Mouse (Mus musculus): Measurements from ENCODE around the gene Pdgfra. TPM values are rescaled to one million over a fixed set of nuclear protein-coding genes. Genes with fewer than 3 reads are reported as not detected.

Pdgfra gene
- polyA plus RNA-seq, 1 experiment, result 115 TPM

- Histone ChIP-seq H3K4me3 (ENCODE audit: insufficient read depth, low read length) (no peak overlapping the region), H3K27ac (ENCODE audit: insufficient read depth, low read length) (no peak overlapping the region), H3K4me1 (ENCODE audit: control insufficient read depth, insufficient read depth, low read length) (no peaks in the 10 kb centered on the region)
- TF ChIP-seq POLR2A (IDR thresholded peaks at IDR 0.05; ENCODE audit: low read depth, low read length) (no peak), CTCF (IDR thresholded peaks at IDR 0.05; ENCODE audit: borderline replicate concordance, insufficient read depth, low read length) (no peak)
Measured at GRCm38 (mm10) chr5:75169837-75170236, 17.7 kb downstream of the Pdgfra start.

- H3K4me1 ChIP-seq (ENCODE audit: control insufficient read depth, insufficient read depth, low read length), result no peaks in the 10 kb centered on the region
- no peak overlapping the region for H3K27ac ChIP-seq (ENCODE audit: insufficient read depth, low read length)
- no peak overlapping the region for H3K4me3 ChIP-seq (ENCODE audit: insufficient read depth, low read length)
- TF ChIP-seq CTCF (IDR thresholded peaks at IDR 0.05; ENCODE audit: borderline replicate concordance, insufficient read depth, low read length), result no peak
- no peak for TF ChIP-seq POLR2A (IDR thresholded peaks at IDR 0.05; ENCODE audit: low read depth, low read length)
Measured at GRCm38 (mm10) chr5:75171859-75172258, 19.8 kb downstream of the Pdgfra start.

- Histone ChIP-seq H3K27ac (ENCODE audit: insufficient read depth, low read length) (no peak overlapping the region), H3K4me1 (ENCODE audit: control insufficient read depth, insufficient read depth, low read length) (no peaks in the 10 kb centered on the region), H3K4me3 (ENCODE audit: insufficient read depth, low read length) (no peak overlapping the region)
- TF ChIP-seq CTCF (IDR thresholded peaks at IDR 0.05; ENCODE audit: borderline replicate concordance, insufficient read depth, low read length) (no peak), POLR2A (IDR thresholded peaks at IDR 0.05; ENCODE audit: low read depth, low read length) (no peak)
Measured at GRCm38 (mm10) chr5:75179249-75179648, 27.2 kb downstream of the Pdgfra start.

- Histone ChIP-seq H3K4me3 (ENCODE audit: insufficient read depth, low read length) (no peak overlapping the region), H3K4me1 (ENCODE audit: control insufficient read depth, insufficient read depth, low read length) (no peaks in the 10 kb centered on the region), H3K27ac (ENCODE audit: insufficient read depth, low read length) (no peak overlapping the region)
- TF ChIP-seq CTCF (IDR thresholded peaks at IDR 0.05; ENCODE audit: borderline replicate concordance, insufficient read depth, low read length) (no peak), POLR2A (IDR thresholded peaks at IDR 0.05; ENCODE audit: low read depth, low read length) (no peak)
Measured at GRCm38 (mm10) chr5:75179726-75180290, 27.7 kb downstream of the Pdgfra start.

- no peak overlapping the region for H3K4me3 ChIP-seq (ENCODE audit: insufficient read depth, low read length)
- no peaks in the 10 kb centered on the region for H3K4me1 ChIP-seq (ENCODE audit: control insufficient read depth, insufficient read depth, low read length)
- TF ChIP-seq POLR2A (IDR thresholded peaks at IDR 0.05; ENCODE audit: low read depth, low read length), result no peak
- no peak for TF ChIP-seq CTCF (IDR thresholded peaks at IDR 0.05; ENCODE audit: borderline replicate concordance, insufficient read depth, low read length)
- no peak overlapping the region for H3K27ac ChIP-seq (ENCODE audit: insufficient read depth, low read length)
Measured at GRCm38 (mm10) chr5:75183653-75184052, 31.6 kb downstream of the Pdgfra start.

- Histone ChIP-seq H3K4me3 (ENCODE audit: insufficient read depth, low read length) (no peak overlapping the region), H3K4me1 (ENCODE audit: control insufficient read depth, insufficient read depth, low read length) (no peaks in the 10 kb centered on the region), H3K27ac (ENCODE audit: insufficient read depth, low read length) (no peak overlapping the region)
- no peak for TF ChIP-seq POLR2A (IDR thresholded peaks at IDR 0.05; ENCODE audit: low read depth, low read length)
- no peak for TF ChIP-seq CTCF (IDR thresholded peaks at IDR 0.05; ENCODE audit: borderline replicate concordance, insufficient read depth, low read length)
Measured at GRCm38 (mm10) chr5:75184112-75184511, 32.0 kb downstream of the Pdgfra start.

- no peak overlapping the region for H3K4me3 ChIP-seq (ENCODE audit: insufficient read depth, low read length)
- no peak overlapping the region for H3K27ac ChIP-seq (ENCODE audit: insufficient read depth, low read length)
- TF ChIP-seq POLR2A (IDR thresholded peaks at IDR 0.05; ENCODE audit: low read depth, low read length), result no peak
- no peak for TF ChIP-seq CTCF (IDR thresholded peaks at IDR 0.05; ENCODE audit: borderline replicate concordance, insufficient read depth, low read length)
- no peaks in the 10 kb centered on the region for H3K4me1 ChIP-seq (ENCODE audit: control insufficient read depth, insufficient read depth, low read length)
Measured at GRCm38 (mm10) chr5:75184693-75185235, 32.7 kb downstream of the Pdgfra start.

- Histone ChIP-seq H3K4me3 (ENCODE audit: insufficient read depth, low read length) (no peak overlapping the region), H3K4me1 (ENCODE audit: control insufficient read depth, insufficient read depth, low read length) (no peaks in the 10 kb centered on the region), H3K27ac (ENCODE audit: insufficient read depth, low read length) (no peak overlapping the region)
- TF ChIP-seq CTCF (IDR thresholded peaks at IDR 0.05; ENCODE audit: borderline replicate concordance, insufficient read depth, low read length) (no peak), POLR2A (IDR thresholded peaks at IDR 0.05; ENCODE audit: low read depth, low read length) (no peak)
Measured at GRCm38 (mm10) chr5:75185584-75185983, 33.5 kb downstream of the Pdgfra start.

GRCm38 (mm10) chr5:75189319-75189987, 37.4 kb downstream of the Pdgfra start:
- TF ChIP-seq POLR2A (IDR thresholded peaks at IDR 0.05; ENCODE audit: low read depth, low read length) (no peak), CTCF (IDR thresholded peaks at IDR 0.05; ENCODE audit: borderline replicate concordance, insufficient read depth, low read length) (no peak)
- Histone ChIP-seq H3K4me1 (ENCODE audit: control insufficient read depth, insufficient read depth, low read length) (peaks cover 2% of the 10 kb centered on the region; the same call in 1 of the 2 replicates), H3K4me3 (ENCODE audit: insufficient read depth, low read length) (no peak overlapping the region), H3K27ac (ENCODE audit: insufficient read depth, low read length) (no peak overlapping the region)

- Histone ChIP-seq H3K4me3 (ENCODE audit: insufficient read depth, low read length) (no peak overlapping the region), H3K27ac (ENCODE audit: insufficient read depth, low read length) (no peak overlapping the region), H3K4me1 (ENCODE audit: control insufficient read depth, insufficient read depth, low read length) (peaks cover 2% of the 10 kb centered on the region; the same call in 1 of the 2 replicates)
- no peak for TF ChIP-seq CTCF (IDR thresholded peaks at IDR 0.05; ENCODE audit: borderline replicate concordance, insufficient read depth, low read length)
Measured at GRCm38 (mm10) chr5:75193107-75193506, 41.0 kb downstream of the Pdgfra start.

Data from embryonic fibroblast, embryonic 13.5 days (primary cell).